Mouse (Mus musculus): Measurements from ENCODE around the gene Slc16a6. TPM values are rescaled to one million over a fixed set of nuclear protein-coding genes. Genes with fewer than 3 reads are reported as not detected.

The Slc16a6 gene
- total and polyA plus RNA-seq, 2 experiments from 2014 or later, result 6.3 to 11.5 TPM

DNA sequence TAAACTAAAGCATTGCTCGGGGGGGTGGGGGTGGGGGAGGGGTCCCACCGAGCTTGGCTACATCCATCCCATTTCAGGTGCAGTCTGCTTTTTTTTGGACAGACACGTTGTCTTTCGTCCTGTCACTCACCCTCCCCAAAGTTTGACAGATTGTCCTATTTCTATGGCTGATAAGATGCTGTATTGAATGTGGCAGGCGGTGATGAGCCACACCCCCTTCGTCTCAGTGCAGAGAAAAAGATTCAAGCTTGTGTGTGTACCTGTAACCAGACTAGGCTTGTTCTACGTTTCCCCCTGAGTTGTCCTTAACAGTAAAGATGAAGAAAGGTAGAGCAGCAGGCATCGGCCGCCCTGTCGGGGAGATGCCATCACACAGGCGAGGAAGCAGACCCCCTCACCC is 22.2 kb downstream of the Slc16a6 start:
- Histone ChIP-seq H3K27me3 (ENCODE audit: insufficient read depth, low read length) (no peaks in the 10 kb centered on the region), H3K27ac (ENCODE audit: low read depth, low read length) (no peak overlapping the region), H3K9me3 (ENCODE audit: low read length) (no peaks in the 10 kb centered on the region), H3K9ac (replicated peaks; ENCODE audit: low read length, poor library complexity, severe bottlenecking) (no peak overlapping the region), H3K4me2 (ENCODE audit: low read depth, low read length, poor library complexity, severe bottlenecking) (no peak overlapping the region), H3K36me3 (ENCODE audit: insufficient read depth, low read length) (0 out of 2 replicates have a peak, but pooled peaks cover 2% of the 10 kb centered on the region), H3K4me1 (ENCODE audit: insufficient read depth, low read length) (no peaks in the 10 kb centered on the region), H3K4me3 (ENCODE audit: low read depth, low read length) (no peak overlapping the region)
- DNase-seq (ENCODE audit: low spot score) (no peak), ATAC-seq (ENCODE audit: low FRiP score) (no peak)
- WGBS, result 82% methylated on average over 11 of the region's 11 CpGs
- no peak for TF ChIP-seq CTCF (IDR thresholded peaks at IDR 0.05)

DNA sequence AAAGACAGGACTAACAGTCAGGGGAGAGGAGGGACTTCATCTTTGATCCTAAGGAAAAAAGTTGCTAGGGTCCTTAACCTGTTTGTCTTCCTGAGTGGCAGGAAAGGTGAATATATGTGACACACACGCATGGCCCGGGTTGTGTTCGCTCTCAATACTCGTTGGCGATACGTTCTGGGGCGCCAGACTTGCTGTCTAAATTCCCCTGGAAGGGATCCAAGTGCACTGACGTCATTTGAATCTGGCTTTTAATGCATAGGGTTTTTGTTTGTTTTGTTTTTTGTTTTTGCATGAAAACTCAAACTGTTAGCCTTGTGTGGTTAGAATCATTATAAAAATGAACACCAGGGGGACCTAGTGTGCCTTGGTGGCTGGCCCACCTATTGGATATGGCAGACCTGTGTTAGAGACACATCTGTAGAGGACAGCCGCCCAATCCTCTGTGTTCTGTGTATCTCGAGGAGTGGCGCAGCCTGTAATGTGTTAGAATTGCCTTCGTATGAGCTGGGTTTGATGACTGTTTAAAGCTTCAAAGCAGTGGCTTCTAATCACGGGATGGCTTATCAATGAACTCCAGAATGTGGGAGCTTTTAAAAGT is 27.9 kb downstream of the Slc16a6 start:
- 53% methylated on average over 13 of the region's 13 CpGs for WGBS
- ATAC-seq (ENCODE audit: low FRiP score), result no peak
- DNase-seq (ENCODE audit: low spot score), result peak; percentile 75

DNA sequence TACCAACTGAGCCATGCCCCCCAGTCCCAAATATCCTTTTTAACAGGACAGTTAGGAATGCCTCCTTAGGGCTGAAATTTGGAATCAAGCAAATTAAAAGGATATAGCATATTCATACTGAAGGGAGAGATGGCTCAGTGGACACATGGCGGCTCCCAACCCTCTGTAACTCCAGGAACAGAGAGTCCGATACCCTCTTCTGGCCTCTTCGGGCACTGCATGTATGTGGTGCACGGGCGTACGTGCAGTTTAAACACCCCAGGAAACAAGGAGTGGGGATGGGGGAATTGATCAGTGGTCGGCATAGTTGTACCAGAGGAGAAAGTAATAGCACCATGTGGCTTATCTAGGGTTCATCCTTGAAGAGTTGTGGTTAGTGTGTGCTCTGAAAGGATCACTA is 28.8 kb downstream of the Slc16a6 start:
- no peaks in the 10 kb centered on the region for H3K27me3 ChIP-seq (ENCODE audit: insufficient read depth, low read length)
- no peaks in the 10 kb centered on the region for H3K9me3 ChIP-seq (ENCODE audit: low read length)
- H3K9ac ChIP-seq (replicated peaks; ENCODE audit: low read length, poor library complexity, severe bottlenecking), result no peak overlapping the region
- H3K36me3 ChIP-seq (ENCODE audit: insufficient read depth, low read length), result no peaks in the 10 kb centered on the region
- no peak for DNase-seq (ENCODE audit: low spot score)
- 0 out of 2 replicates have a peak, but pooled peaks cover under 1% of the 10 kb centered on the region for H3K4me1 ChIP-seq (ENCODE audit: insufficient read depth, low read length)
- 45% methylated on average over 7 of the region's 7 CpGs for WGBS
- H3K4me3 ChIP-seq (ENCODE audit: low read depth, low read length), result no peak overlapping the region
- ATAC-seq (ENCODE audit: low FRiP score), result no peak
- no peak overlapping the region for H3K4me2 ChIP-seq (ENCODE audit: low read depth, low read length, poor library complexity, severe bottlenecking)
- TF ChIP-seq CTCF (IDR thresholded peaks at IDR 0.05), result peak; percentile 56
- H3K27ac ChIP-seq (ENCODE audit: low read depth, low read length), result no peak overlapping the region

More for the DNA sequence above, 27.9 kb downstream of the Slc16a6 start:
- H3K9me3 ChIP-seq (ENCODE audit: low read length), result no peaks in the 10 kb centered on the region
- no peaks in the 10 kb centered on the region for H3K36me3 ChIP-seq (ENCODE audit: insufficient read depth, low read length)
- no peaks in the 10 kb centered on the region for H3K27me3 ChIP-seq (ENCODE audit: insufficient read depth, low read length)
- no peaks in the 10 kb centered on the region for H3K4me1 ChIP-seq (ENCODE audit: insufficient read depth, low read length)
- no peak overlapping the region for H3K27ac ChIP-seq (ENCODE audit: low read depth, low read length)
- peak; percentile 87 for TF ChIP-seq CTCF (IDR thresholded peaks at IDR 0.05)
- no peak overlapping the region for H3K9ac ChIP-seq (replicated peaks; ENCODE audit: low read length, poor library complexity, severe bottlenecking)
- H3K4me2 ChIP-seq (ENCODE audit: low read depth, low read length, poor library complexity, severe bottlenecking), result no peak overlapping the region
- no peak overlapping the region for H3K4me3 ChIP-seq (ENCODE audit: low read depth, low read length)

DNA sequence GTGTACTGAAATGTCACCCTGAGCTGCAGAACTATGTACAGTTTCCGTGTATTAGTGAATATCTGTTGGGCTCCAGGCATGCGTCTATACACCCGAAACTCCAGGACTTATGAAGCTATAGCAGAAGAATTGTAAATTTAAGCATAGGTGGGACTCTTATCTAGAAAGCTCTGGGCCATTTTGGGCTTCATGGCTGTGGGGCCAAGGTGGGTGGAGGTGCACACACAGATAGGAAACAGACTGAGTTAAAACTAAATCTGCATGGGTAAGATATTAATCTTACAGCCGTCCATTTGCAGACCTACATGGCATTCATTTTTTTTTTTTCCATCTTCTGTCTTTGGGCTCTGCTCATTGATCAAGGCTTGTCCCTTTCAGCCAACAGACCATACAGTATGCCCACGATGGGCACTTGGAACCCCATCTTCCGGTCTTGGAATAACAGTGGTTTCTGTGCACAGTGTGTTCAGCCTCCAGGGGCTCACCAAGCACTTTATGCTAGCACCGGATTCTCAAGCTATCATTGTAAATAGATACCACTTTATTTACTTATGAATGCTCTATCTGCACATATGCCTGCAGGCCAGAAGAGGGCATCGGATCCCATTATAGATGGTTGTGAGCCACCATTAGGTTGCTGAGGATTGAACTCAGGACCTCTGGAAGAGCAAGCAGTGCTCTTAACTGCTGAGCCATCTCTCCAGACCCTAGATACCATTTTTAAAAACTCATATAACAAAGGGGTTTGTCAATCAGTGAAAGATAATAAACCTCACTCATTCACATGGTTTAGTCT is 29.7 kb downstream of the Slc16a6 start:
- H3K9me3 ChIP-seq (ENCODE audit: low read length), result no peaks in the 10 kb centered on the region
- H3K27me3 ChIP-seq (ENCODE audit: insufficient read depth, low read length), result no peaks in the 10 kb centered on the region
- H3K4me3 ChIP-seq (ENCODE audit: low read depth, low read length), result no peak overlapping the region
- H3K36me3 ChIP-seq (ENCODE audit: insufficient read depth, low read length), result no peaks in the 10 kb centered on the region
- peak; percentile 20; the same call in 1 of the 2 replicates for TF ChIP-seq CTCF (IDR thresholded peaks at IDR 0.05)
- ATAC-seq (ENCODE audit: low FRiP score) (no peak), DNase-seq (ENCODE audit: low spot score) (no peak)
- H3K4me2 ChIP-seq (ENCODE audit: low read depth, low read length, poor library complexity, severe bottlenecking), result no peak overlapping the region
- 92% methylated on average over 8 of the region's 8 CpGs for WGBS
- H3K9ac ChIP-seq (replicated peaks; ENCODE audit: low read length, poor library complexity, severe bottlenecking), result no peak overlapping the region
- 0 out of 2 replicates have a peak, but pooled peaks cover 2% of the 10 kb centered on the region for H3K4me1 ChIP-seq (ENCODE audit: insufficient read depth, low read length)
- no peak overlapping the region for H3K27ac ChIP-seq (ENCODE audit: low read depth, low read length)

DNA sequence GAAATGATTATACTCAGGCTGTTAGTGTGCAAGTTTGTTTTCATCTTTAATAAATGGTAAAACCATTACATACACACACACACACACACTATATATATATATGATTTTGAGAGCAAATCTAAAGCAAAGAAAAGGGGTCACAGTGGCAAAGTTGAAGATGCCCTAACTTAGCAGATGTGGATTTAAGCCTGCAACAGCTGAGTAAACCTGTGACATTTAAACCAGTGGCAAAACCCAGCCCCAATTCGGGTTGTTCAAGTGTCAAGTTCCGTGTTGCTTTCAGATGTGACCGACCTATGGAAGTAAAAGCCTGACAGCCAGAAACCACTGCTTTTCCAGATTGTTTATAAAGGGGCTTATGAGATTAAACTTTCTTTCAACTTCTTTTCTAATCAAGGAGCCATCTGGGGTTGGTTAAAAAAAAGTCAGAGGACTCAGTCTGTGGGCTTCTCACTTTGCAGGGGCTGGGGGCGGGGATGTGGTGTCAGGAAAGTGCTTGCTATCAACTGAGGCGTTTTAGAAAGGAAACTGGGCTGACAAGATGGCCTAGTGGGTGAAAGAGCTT is 31.1 kb downstream of the Slc16a6 start:
- H3K9ac ChIP-seq (replicated peaks; ENCODE audit: low read length, poor library complexity, severe bottlenecking), result no peak overlapping the region
- H3K4me1 ChIP-seq (ENCODE audit: insufficient read depth, low read length), result 0 out of 2 replicates have a peak, but pooled peaks cover 2% of the 10 kb centered on the region
- ATAC-seq (ENCODE audit: low FRiP score) (no peak), DNase-seq (ENCODE audit: low spot score) (no peak)
- no peak overlapping the region for H3K4me3 ChIP-seq (ENCODE audit: low read depth, low read length)
- no peak overlapping the region for H3K27ac ChIP-seq (ENCODE audit: low read depth, low read length)
- H3K27me3 ChIP-seq (ENCODE audit: insufficient read depth, low read length), result no peaks in the 10 kb centered on the region
- no peak for TF ChIP-seq CTCF (IDR thresholded peaks at IDR 0.05)
- H3K36me3 ChIP-seq (ENCODE audit: insufficient read depth, low read length), result 0 out of 2 replicates have a peak, but pooled peaks cover 7% of the 10 kb centered on the region
- H3K4me2 ChIP-seq (ENCODE audit: low read depth, low read length, poor library complexity, severe bottlenecking), result no peak overlapping the region
- no peaks in the 10 kb centered on the region for H3K9me3 ChIP-seq (ENCODE audit: low read length)
- 66% methylated on average over 5 of the region's 5 CpGs for WGBS

DNA sequence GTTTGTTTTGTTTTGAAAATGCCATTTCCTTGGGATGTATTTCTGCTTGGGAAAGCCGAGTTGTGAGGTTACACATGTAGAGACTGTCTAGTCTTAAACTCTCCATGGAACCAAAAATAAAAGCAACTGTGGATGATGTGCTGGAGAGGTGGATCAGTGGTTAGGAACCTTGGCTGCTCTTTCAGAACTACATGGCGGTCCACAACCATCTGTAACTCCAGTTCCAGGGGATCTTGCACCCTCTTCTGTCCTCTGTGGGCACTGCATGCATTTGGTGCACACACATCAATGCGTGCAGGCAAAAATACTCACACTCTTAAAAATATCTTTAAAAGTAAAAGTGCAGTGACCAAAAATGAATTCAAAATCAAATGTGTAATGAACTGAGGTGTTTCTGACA is 32.3 kb downstream of the Slc16a6 start:
- Histone ChIP-seq H3K9me3 (ENCODE audit: low read length) (no peaks in the 10 kb centered on the region), H3K36me3 (ENCODE audit: insufficient read depth, low read length) (peaks cover 18% of the 10 kb centered on the region), H3K4me2 (ENCODE audit: low read depth, low read length, poor library complexity, severe bottlenecking) (no peak overlapping the region), H3K27me3 (ENCODE audit: insufficient read depth, low read length) (no peaks in the 10 kb centered on the region), H3K27ac (ENCODE audit: low read depth, low read length) (no peak overlapping the region), H3K4me3 (ENCODE audit: low read depth, low read length) (no peak overlapping the region), H3K4me1 (ENCODE audit: insufficient read depth, low read length) (0 out of 2 replicates have a peak, but pooled peaks cover 2% of the 10 kb centered on the region), H3K9ac (replicated peaks; ENCODE audit: low read length, poor library complexity, severe bottlenecking) (no peak overlapping the region)
- TF ChIP-seq CTCF (IDR thresholded peaks at IDR 0.05), result peak; percentile 72
- ATAC-seq (ENCODE audit: low FRiP score), result no peak
- WGBS, result 57% methylated on average over 3 of the region's 3 CpGs
- peak; percentile 46 for DNase-seq (ENCODE audit: low spot score)
